Comparison of ENCODE assay signal across 20 mouse cellular contexts in genomic region chr11:63163550-63163949, GRCm38 (mm10). TPM values are rescaled to one million over a fixed set of nuclear protein-coding genes. Genes with fewer than 3 reads are reported as not detected.
A peak's percentile ranks its signal among the peaks of the same experiment; 100 is the strongest.
DNase-seq lines count a peak whose midpoint lies in the region; ATAC-seq and TF ChIP-seq lines count a peak whose summit lies in the region.
"Had no signal": no experiment of that assay in that cellular context is flagged by ENCODE, and none has a peak within 500 bp of the region (broad histone marks: within the 10 kb centered on the region; RNA-seq: fewer than 3 reads in every experiment).

No protein-coding gene starts in this region.

- DNase-seq in heart, adult 11 months = peak; percentile 90
- no peak for DNase-seq in heart, postnatal 4 days
- peak; percentile 52 for DNase-seq in lung, embryonic 14.5 days
- DNase-seq in lung, adult 2 months = no peak
- DNase-seq in lung, postnatal 0 days (ENCODE audit: low spot score) = peak; percentile 79
- DNase-seq in cerebellum, adult 11 months = no peak
- DNase-seq: cerebellum, adult 9-11 months; kidney, adult 18-20 months; layer of hippocampus, adult 9-11 months had no signal

- peaks cover 7% of the 10 kb centered on the region for H3K4me1 ChIP-seq in lung, embryonic 14.5 days (ENCODE audit: insufficient read depth)
- peaks cover 4% of the 10 kb centered on the region; the same call in 1 of the 2 replicates for H3K4me1 ChIP-seq in lung, adult 2 months (ENCODE audit: control insufficient read depth, insufficient read depth, low read length)
- H3K4me1 ChIP-seq in lung, postnatal 0 days (ENCODE audit: insufficient read depth, low read depth, low read length) = no peaks in the 10 kb centered on the region; the same call in 1 of the 2 replicates
- H3K4me1 ChIP-seq: forebrain, embryonic 15.5 days; midbrain, embryonic 12.5 days had no signal

- no peak overlapping the region for H3K4me2 ChIP-seq in lung, embryonic 14.5 days
- no peak overlapping the region for H3K4me2 ChIP-seq in lung, postnatal 0 days (replicated peaks; ENCODE audit: low read depth, low read length)
- H3K4me2 ChIP-seq: embryonic facial prominence, embryonic 12.5 days; forebrain, embryonic 15.5 days; midbrain, embryonic 12.5 days had no signal

- 67% methylated on average over 8 of the region's 8 CpGs for WGBS in lung, embryonic 14.5 days
- 69% methylated on average over 8 of the region's 8 CpGs for WGBS in lung, adult 2 months
- 57% methylated on average over 8 of the region's 8 CpGs for WGBS in lung, postnatal 0 days

- no peak overlapping the region for H3K4me3 ChIP-seq in lung, embryonic 14.5 days (ENCODE audit: low read depth, low read length)
- H3K4me3 ChIP-seq in lung, adult 2 months (replicated peaks; ENCODE audit: extremely low read depth, low read depth, low read length) = no peak overlapping the region
- no peak overlapping the region for H3K4me3 ChIP-seq in lung, postnatal 0 days (ENCODE audit: low read depth, low read length)
- H3K4me3 ChIP-seq: embryonic facial prominence, embryonic 12.5 days; erythroblast, embryonic 14.5 days; forebrain, embryonic 15.5 days; midbrain, embryonic 12.5 days had no signal

- no peak overlapping the region for H3K27ac ChIP-seq in lung, embryonic 14.5 days (ENCODE audit: low read depth)
- 0 out of 2 replicates have a peak overlapping the region, but pooled peaks have one; percentile 33 for H3K27ac ChIP-seq in lung, postnatal 0 days (ENCODE audit: low read length)
- H3K27ac ChIP-seq: embryonic facial prominence, embryonic 12.5 days; forebrain, embryonic 15.5 days; hindbrain, postnatal 0 days; liver, embryonic 14.5 days; midbrain, embryonic 12.5 days; stomach, postnatal 0 days had no signal

- no peak for ATAC-seq in lung, embryonic 14.5 days (ENCODE audit: insufficient read depth)
- ATAC-seq in lung, postnatal 0 days = peak; percentile 66
- no peak for ATAC-seq in activated CD4-positive, CD25-positive, alpha-beta regulatory T cell, adult 4 months
- ATAC-seq: forebrain, embryonic 15.5 days; hindbrain, postnatal 0 days had no signal

- peaks cover 16% of the 10 kb centered on the region for H3K36me3 ChIP-seq in lung, embryonic 14.5 days (ENCODE audit: insufficient read depth)
- H3K36me3 ChIP-seq in lung, postnatal 0 days (ENCODE audit: insufficient read depth, low read length) = peaks cover 4% of the 10 kb centered on the region; the same call in 1 of the 2 replicates
- H3K36me3 ChIP-seq: forebrain, embryonic 15.5 days; midbrain, embryonic 12.5 days had no signal

- H3K9ac ChIP-seq in lung, embryonic 14.5 days = no peak overlapping the region
- no peak overlapping the region for H3K9ac ChIP-seq in lung, postnatal 0 days (replicated peaks; ENCODE audit: low read depth)
- H3K9ac ChIP-seq: embryonic facial prominence, embryonic 12.5 days; forebrain, embryonic 15.5 days; liver, embryonic 14.5 days; midbrain, embryonic 12.5 days had no signal

- TF ChIP-seq POLR2A in lung, adult 2 months (IDR thresholded peaks at IDR 0.05; ENCODE audit: borderline replicate concordance, extremely low read depth, low read depth, low read length) = no peak

- no peaks in the 10 kb centered on the region for H3K27me3 ChIP-seq in lung, embryonic 14.5 days (ENCODE audit: insufficient read depth, low read length)
- H3K27me3 ChIP-seq in lung, postnatal 0 days (replicated peaks; ENCODE audit: insufficient read depth, low read length) = no peaks in the 10 kb centered on the region
- H3K27me3 ChIP-seq: embryonic facial prominence, embryonic 12.5 days; forebrain, embryonic 15.5 days; midbrain, embryonic 12.5 days had no signal

- TF ChIP-seq CTCF in lung, embryonic 14.5 days (IDR thresholded peaks at IDR 0.05; ENCODE audit: low read depth) = no peak
- no peak for TF ChIP-seq CTCF in lung, adult 2 months (IDR thresholded peaks at IDR 0.05; ENCODE audit: insufficient read depth, low read length)
- TF ChIP-seq CTCF in lung, postnatal 0 days (IDR thresholded peaks at IDR 0.05) = no peak

- H3K9me3 ChIP-seq in lung, embryonic 14.5 days (ENCODE audit: low read depth, low read length) = no peaks in the 10 kb centered on the region
- no peaks in the 10 kb centered on the region for H3K9me3 ChIP-seq in lung, postnatal 0 days (ENCODE audit: low read length)
- H3K9me3 ChIP-seq: embryonic facial prominence, embryonic 12.5 days; forebrain, embryonic 15.5 days; midbrain, embryonic 12.5 days had no signal

- no peak for TF ChIP-seq EP300 in lung, postnatal 0 days (IDR thresholded peaks at IDR 0.05)

RNA-seq across cellular contexts. Expression of gene Pmp22, which starts 34.8 kb away (rescaled TPM):
- 10 to 100 TPM; 90.1 to 91.4 TPM for total RNA-seq in heart, postnatal 4 days (2021)
- polyA plus RNA-seq in lung, embryonic 14.5 days (2014; fragmentation: Nextera tagmentation; extraction: Ambion mirVana) = 223 and 230 TPM in 2 replicates
- polyA plus RNA-seq in lung, adult 2 months (2012; rRNA removed) = 384 and 556 TPM in 2 replicates
- polyA plus RNA-seq in lung, postnatal 0 days (2015; fragmentation: Nextera tagmentation; extraction: Ambion mirVana) = 523 and 539 TPM in 2 replicates
- polyA plus RNA-seq in activated CD4-positive, CD25-positive, alpha-beta regulatory T cell, adult 4 months (2017; shearing (Covaris generic)) = not detected
- total RNA-seq: hematopoietic stem cell, adult 5-6 weeks; megakaryocyte progenitor cell, adult 5-6 weeks; monocyte, adult 5-6 weeks had no signal

Comparison
In these comparisons a context has a peak if more than half of its experiments do, and no peak if none do; other contexts are left out.
1. DNase-seq: peak in heart, adult 11 months (single experiment), lung, embryonic 14.5 days (single experiment) and lung, postnatal 0 days (single experiment); none in heart, postnatal 4 days (single experiment), lung, adult 2 months (single experiment) and cerebellum, adult 11 months (single experiment).
2. RNA of gene Pmp22, which starts 34.8 kb away (polyA plus RNA-seq): 384 to 556 TPM in lung, adult 2 months, 523 to 539 TPM in lung, postnatal 0 days and 223 to 230 TPM in lung, embryonic 14.5 days; not detected in activated CD4-positive, CD25-positive, alpha-beta regulatory T cell, adult 4 months; every median in the first group is over 100 times any median in the second.